Mouse (Mus musculus): ENCODE measurements around the gene Ctnnbl1. TPM values are rescaled to one million over a fixed set of nuclear protein-coding genes. Genes with fewer than 3 reads are reported as not detected.

Gene Ctnnbl1
- polyA plus RNA-seq, 1 experiment from 2014 or later, result 87.8 TPM

- H3K9ac ChIP-seq (replicated peaks), result no peak overlapping the region
- H3K27ac ChIP-seq, result peak overlapping the region; percentile 70
- ATAC-seq, result 0 out of 2 replicates have a peak, but pooled peaks have one; percentile 43
- no peaks in the 10 kb centered on the region for H3K9me3 ChIP-seq
- H3K4me3 ChIP-seq (replicated peaks), result no peak overlapping the region
- H3K4me1 ChIP-seq (replicated peaks), result peaks cover 19% of the 10 kb centered on the region
- H3K4me2 ChIP-seq (replicated peaks), result no peak overlapping the region
- 0 out of 2 replicates have a peak, but pooled peaks cover 4% of the 10 kb centered on the region for H3K27me3 ChIP-seq
- 53% methylated on average over 3 of the region's 3 CpGs for WGBS
- H3K36me3 ChIP-seq, result peaks cover 34% of the 10 kb centered on the region
These were observed 43.8 kb downstream of the Ctnnbl1 start for GRCm38 (mm10) chr2:157780956-157781355.

GRCm38 (mm10) chr2:157783152-157783551, 46.0 kb downstream of the Ctnnbl1 start:
- H3K4me2 ChIP-seq (replicated peaks), result no peak overlapping the region
- no peak for ATAC-seq
- 0 out of 2 replicates have a peak, but pooled peaks cover 5% of the 10 kb centered on the region for H3K27me3 ChIP-seq
- peaks cover 29% of the 10 kb centered on the region for H3K36me3 ChIP-seq
- no peak overlapping the region for H3K9ac ChIP-seq (replicated peaks)
- no peak overlapping the region for H3K27ac ChIP-seq
- no peak overlapping the region for H3K4me3 ChIP-seq (replicated peaks)
- whole genome bisulfite sequencing, result 91% methylated on average over 16 of the region's 16 CpGs
- peaks cover 22% of the 10 kb centered on the region for H3K4me1 ChIP-seq (replicated peaks)
- no peaks in the 10 kb centered on the region for H3K9me3 ChIP-seq

- Histone ChIP-seq H3K9ac (replicated peaks) (no peak overlapping the region), H3K4me1 (replicated peaks) (peaks cover 22% of the 10 kb centered on the region), H3K27ac (no peak overlapping the region), H3K27me3 (peaks cover 10% of the 10 kb centered on the region; the same call in 1 of the 2 replicates), H3K9me3 (no peaks in the 10 kb centered on the region), H3K4me2 (replicated peaks) (no peak overlapping the region), H3K36me3 (peaks cover 28% of the 10 kb centered on the region), H3K4me3 (replicated peaks) (no peak overlapping the region)
- 88% methylated on average over 6 of the region's 6 CpGs for WGBS
- no peak for ATAC-seq
These were observed 47.0 kb downstream of the Ctnnbl1 start for GRCm38 (mm10) chr2:157784238-157784637.

- ATAC-seq, result no peak
- H3K27ac ChIP-seq, result no peak overlapping the region
- no peak overlapping the region for H3K9ac ChIP-seq (replicated peaks)
- peaks cover 22% of the 10 kb centered on the region for H3K4me1 ChIP-seq (replicated peaks)
- WGBS, result 84% methylated on average over 2 of the region's 2 CpGs
- peaks cover 13% of the 10 kb centered on the region; the same call in 1 of the 2 replicates for H3K27me3 ChIP-seq
- H3K4me3 ChIP-seq (replicated peaks), result no peak overlapping the region
- peaks cover 24% of the 10 kb centered on the region for H3K36me3 ChIP-seq
- no peak overlapping the region for H3K4me2 ChIP-seq (replicated peaks)
- H3K9me3 ChIP-seq, result no peaks in the 10 kb centered on the region
These were observed 47.4 kb downstream of the Ctnnbl1 start for GRCm38 (mm10) chr2:157784647-157785046.

- no peaks in the 10 kb centered on the region for H3K9me3 ChIP-seq
- H3K4me3 ChIP-seq (replicated peaks), result no peak overlapping the region
- peak overlapping the region; percentile 25; the same call in 1 of the 2 replicates for H3K27ac ChIP-seq
- 68% methylated on average over 7 of the region's 7 CpGs for WGBS
- peaks cover 38% of the 10 kb centered on the region for H3K4me1 ChIP-seq (replicated peaks)
- peaks cover 28% of the 10 kb centered on the region; the same call in 1 of the 2 replicates for H3K27me3 ChIP-seq
- H3K9ac ChIP-seq (replicated peaks), result no peak overlapping the region
- no peak overlapping the region for H3K4me2 ChIP-seq (replicated peaks)
- H3K36me3 ChIP-seq, result peaks cover 7% of the 10 kb centered on the region; the same call in 1 of the 2 replicates
- no peak for ATAC-seq
These were observed 52.0 kb downstream of the Ctnnbl1 start for GRCm38 (mm10) chr2:157789226-157789625.

- H3K4me3 ChIP-seq (replicated peaks), result no peak overlapping the region
- H3K27me3 ChIP-seq, result peaks cover 28% of the 10 kb centered on the region; the same call in 1 of the 2 replicates
- H3K4me1 ChIP-seq (replicated peaks), result peaks cover 38% of the 10 kb centered on the region
- no peak for ATAC-seq
- H3K9ac ChIP-seq (replicated peaks), result no peak overlapping the region
- H3K9me3 ChIP-seq, result no peaks in the 10 kb centered on the region
- H3K36me3 ChIP-seq, result peaks cover 7% of the 10 kb centered on the region; the same call in 1 of the 2 replicates
- H3K4me2 ChIP-seq (replicated peaks), result no peak overlapping the region
- WGBS, result 80% methylated on average over 8 of the region's 8 CpGs
- peak overlapping the region; percentile 35 for H3K27ac ChIP-seq
These were observed 53.8 kb downstream of the Ctnnbl1 start for GRCm38 (mm10) chr2:157790836-157791495.

- Histone ChIP-seq H3K4me3 (replicated peaks) (no peak overlapping the region), H3K36me3 (peaks cover 7% of the 10 kb centered on the region; the same call in 1 of the 2 replicates), H3K9me3 (no peaks in the 10 kb centered on the region), H3K27ac (peak overlapping the region; percentile 35; the same call in 1 of the 2 replicates), H3K9ac (replicated peaks) (no peak overlapping the region), H3K4me1 (replicated peaks) (peaks cover 38% of the 10 kb centered on the region), H3K27me3 (peaks cover 28% of the 10 kb centered on the region; the same call in 1 of the 2 replicates), H3K4me2 (replicated peaks) (no peak overlapping the region)
- 36% methylated on average over 14 of the region's 14 CpGs for WGBS
- ATAC-seq, result peak; percentile 82
These were observed 54.4 kb downstream of the Ctnnbl1 start for GRCm38 (mm10) chr2:157791528-157792162.

- H3K27me3 ChIP-seq, result peaks cover 30% of the 10 kb centered on the region
- H3K9me3 ChIP-seq, result no peaks in the 10 kb centered on the region
- no peak overlapping the region for H3K9ac ChIP-seq (replicated peaks)
- H3K27ac ChIP-seq, result peak overlapping the region; percentile 20; the same call in 1 of the 2 replicates
- H3K4me2 ChIP-seq (replicated peaks), result no peak overlapping the region
- ATAC-seq, result no peak
- no peak overlapping the region for H3K4me3 ChIP-seq (replicated peaks)
- H3K4me1 ChIP-seq (replicated peaks), result peaks cover 31% of the 10 kb centered on the region
- H3K36me3 ChIP-seq, result peaks cover 7% of the 10 kb centered on the region; the same call in 1 of the 2 replicates
- 81% methylated on average over 10 of the region's 10 CpGs for WGBS
These were observed 55.8 kb downstream of the Ctnnbl1 start for GRCm38 (mm10) chr2:157792840-157793552.

GRCm38 (mm10) chr2:157793851-157794332, 56.7 kb downstream of the Ctnnbl1 start:
- Histone ChIP-seq H3K4me1 (replicated peaks) (peaks cover 31% of the 10 kb centered on the region), H3K27me3 (peaks cover 30% of the 10 kb centered on the region), H3K4me2 (replicated peaks) (no peak overlapping the region), H3K9ac (replicated peaks) (no peak overlapping the region), H3K9me3 (no peaks in the 10 kb centered on the region), H3K36me3 (peaks cover 7% of the 10 kb centered on the region; the same call in 1 of the 2 replicates), H3K4me3 (replicated peaks) (no peak overlapping the region), H3K27ac (no peak overlapping the region)
- 66% methylated on average over 8 of the region's 8 CpGs for WGBS
- no peak for ATAC-seq

GRCm38 (mm10) chr2:157795627-157796423, 58.6 kb downstream of the Ctnnbl1 start:
- no peak overlapping the region for H3K9ac ChIP-seq (replicated peaks)
- H3K4me3 ChIP-seq (replicated peaks), result no peak overlapping the region
- H3K27ac ChIP-seq, result no peak overlapping the region
- no peak for ATAC-seq
- WGBS, result 92% methylated on average over 1 of the region's 1 CpGs
- peaks cover 22% of the 10 kb centered on the region for H3K27me3 ChIP-seq
- H3K4me1 ChIP-seq (replicated peaks), result peaks cover 38% of the 10 kb centered on the region
- no peaks in the 10 kb centered on the region for H3K9me3 ChIP-seq
- H3K36me3 ChIP-seq, result 0 out of 2 replicates have a peak, but pooled peaks cover 4% of the 10 kb centered on the region
- no peak overlapping the region for H3K4me2 ChIP-seq (replicated peaks)

- H3K4me2 ChIP-seq (replicated peaks), result no peak overlapping the region
- H3K27ac ChIP-seq, result no peak overlapping the region
- ATAC-seq, result no peak
- no peak overlapping the region for H3K4me3 ChIP-seq (replicated peaks)
- H3K27me3 ChIP-seq, result peaks cover 13% of the 10 kb centered on the region
- WGBS, result 90% methylated on average over 9 of the region's 9 CpGs
- H3K9me3 ChIP-seq, result no peaks in the 10 kb centered on the region
- peaks cover 42% of the 10 kb centered on the region for H3K4me1 ChIP-seq (replicated peaks)
- no peak overlapping the region for H3K9ac ChIP-seq (replicated peaks)
- 0 out of 2 replicates have a peak, but pooled peaks cover 4% of the 10 kb centered on the region for H3K36me3 ChIP-seq
These were observed 62.3 kb downstream of the Ctnnbl1 start for GRCm38 (mm10) chr2:157799533-157799932.

All from midbrain, embryonic 13.5 days (tissue).